Mouse (Mus musculus) left cerebral cortex, postnatal 10 days (tissue): ENCODE results near the gene Kif15. TPM values are rescaled to one million over a fixed set of nuclear protein-coding genes. Genes with fewer than 3 reads are reported as not detected.

Experiments used
- DNase-seq, 2 experiments: peaks; one replicate each; pipeline ENCODE4 v3.0.0; 2021 to 2022; ENCODE audit warnings: low spot score in 2 of 2, mixed read lengths in 1 of 2; ENCODE audit errors: extremely low spot score in 1 of 2
- intact Hi-C: fragments of 180-260 bp; cut with DNase I; formaldehyde crosslinking; loops from one replicate; pipeline ENCODE4 v1.15.1; 2025
- total RNA-seq, 2 experiments: library from RNA; stranded (reverse); gene quantifications; 2 replicates each; pipeline ENCODE4 v1.2.3; 2021

The Kif15 gene
- total RNA-seq, 2 experiments from 2014 or later = 3.6 to 4.9 TPM

DNA sequence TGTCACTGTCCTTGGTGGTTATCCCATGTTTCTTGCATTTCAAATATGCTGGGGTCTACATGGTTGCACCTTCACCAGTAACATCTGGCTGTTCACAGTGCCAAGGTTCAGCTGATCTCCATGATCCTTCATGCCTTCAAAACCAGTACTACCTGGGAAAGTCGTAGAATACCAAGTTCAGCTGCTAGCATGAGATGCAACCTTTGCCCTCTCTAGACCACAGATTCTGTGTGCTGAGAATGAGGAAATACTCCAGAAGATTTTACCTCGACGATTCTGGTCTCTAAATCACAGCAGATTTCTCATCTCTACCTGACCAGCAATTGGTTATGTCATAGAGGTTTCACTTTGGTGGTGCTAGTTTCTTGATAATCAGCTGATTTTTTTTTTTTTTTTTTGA lies 109.3 kb downstream of the Kif15 start:
- intact Hi-C loops = no loop called here
- DNase-seq = no peak

Other genes starting within 250 kb of the Kif15 start
- not detected for gene Topaz1, start 203.7 kb upstream of the Kif15 start, total RNA-seq
- 10 to 100 TPM; 12.5 to 14.6 TPM for gene Tcaim, start 145.5 kb upstream of the Kif15 start, total RNA-seq
- gene Gm35549, start 107.0 kb upstream of the Kif15 start, total RNA-seq = not detected
- gene Zfp445, start 85.0 kb upstream of the Kif15 start, total RNA-seq = 100 to 1,000 TPM; 166 to 172 TPM
- 1 to 10 TPM; 4.5 to 5.0 TPM for gene Zkscan7, start 65.4 kb upstream of the Kif15 start, total RNA-seq
- gene Zfp105, start 28.0 kb upstream of the Kif15 start, total RNA-seq = 1 to 10 TPM; 6.9 to 8.0 TPM
- gene 1110059G10Rik, start within 50 bp of the Kif15 start, total RNA-seq = 10 to 100 TPM; 19.4 to 21.1 TPM
- 10 to 100 TPM; 33.7 to 40.9 TPM for gene Tmem42, start 70.3 kb downstream of the Kif15 start, total RNA-seq
- 1 to 10 TPM in 1 of 2 experiments, under 1 TPM in 1; 0.97 to 1.0 TPM for gene Tgm4, start 83.7 kb downstream of the Kif15 start, total RNA-seq
- gene Zdhhc3, start 162.2 kb downstream of the Kif15 start, total RNA-seq = 10 to 100 TPM; 77.2 to 79.9 TPM
- 10 to 100 TPM; 38.4 to 40.1 TPM for gene Exosc7, start 162.2 kb downstream of the Kif15 start, total RNA-seq
- gene Clec3b, start 199.9 kb downstream of the Kif15 start, total RNA-seq = 1 to 10 TPM; 5.4 to 6.2 TPM